Mouse (Mus musculus): ENCODE results near the gene Gm20715.
A peak's percentile ranks its signal among the peaks of the same experiment; 100 is the strongest.
"Not testable (repeated sequence)": the region's sequence is repeated elsewhere in the genome, so short reads cannot be mapped to it uniquely, and the experiment has no call there.

Gm20715 gene

DNA sequence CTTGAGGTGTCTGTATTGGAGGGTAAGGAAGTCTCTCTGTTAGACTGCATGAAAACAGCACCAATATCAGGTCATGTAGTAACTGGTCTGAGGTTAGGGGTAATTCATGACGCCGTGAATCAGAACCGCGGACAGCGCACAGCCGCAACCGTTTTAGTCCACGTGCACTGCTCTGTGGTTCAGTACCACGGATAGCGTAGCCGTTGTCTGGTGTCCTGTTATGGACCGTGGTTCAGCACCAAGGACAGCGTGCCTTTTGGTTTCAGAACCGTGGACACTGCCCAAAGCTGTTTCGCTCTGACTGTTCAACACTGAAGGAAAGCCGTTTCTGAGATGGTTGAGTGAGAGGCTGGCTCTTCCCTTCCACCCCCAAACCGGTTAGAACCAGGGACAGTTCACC is at the start of gene Gm20715:
Gene Gm20715, plus strand, starts transcription at position 235 of the 400 bp plus-strand sequence.
- DNase-seq (ENCODE audit: low spot score): peak; percentile 94

DNA sequence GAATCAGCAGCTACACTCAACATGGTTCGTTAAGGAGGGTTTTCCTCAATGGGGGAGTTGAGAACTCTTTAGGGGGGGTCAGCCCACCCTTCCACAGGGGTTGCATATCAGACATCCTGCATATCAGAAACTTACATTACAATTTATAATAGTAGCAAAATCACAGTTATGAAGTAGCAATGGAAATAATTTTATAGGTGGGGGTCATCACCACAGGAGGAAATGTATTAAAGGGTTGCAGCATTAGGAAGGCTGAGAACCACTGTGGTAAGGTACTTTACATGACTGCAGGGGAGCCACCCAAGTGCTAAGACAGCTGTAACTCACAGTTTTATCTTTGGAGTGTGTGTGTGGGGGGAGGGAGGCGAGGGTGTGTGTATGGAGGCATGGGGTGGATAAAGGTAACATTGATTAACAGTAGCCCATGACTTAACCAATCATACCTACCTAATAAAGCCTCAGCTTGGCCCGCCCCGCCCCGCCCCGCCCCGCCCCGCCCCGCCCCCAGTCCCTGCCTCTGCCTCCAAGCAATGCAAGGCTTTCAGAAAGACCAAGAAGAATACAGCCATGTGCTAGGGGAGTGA is 49.5 kb upstream of the Gm20715 start:
- DNase-seq (ENCODE audit: low spot score): no peak

DNA sequence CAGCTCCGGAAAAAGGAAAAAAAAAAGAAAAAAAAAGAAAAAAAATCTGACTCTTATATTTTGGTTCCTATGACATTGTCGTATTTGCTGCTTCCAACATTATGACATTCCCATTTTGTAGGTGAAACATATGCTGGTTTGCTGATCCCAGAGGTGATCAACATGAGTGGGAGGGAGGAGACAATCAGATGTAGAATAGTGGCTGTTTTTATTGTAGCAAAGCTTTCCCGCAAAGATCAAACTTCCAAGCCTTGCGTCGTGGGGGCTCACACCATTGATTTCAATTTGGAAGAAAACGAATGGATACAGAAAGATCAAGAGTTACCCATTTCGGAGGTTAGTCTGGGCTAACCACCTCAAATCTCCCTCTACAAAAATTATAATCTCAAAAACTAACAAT is 48.3 kb upstream of the Gm20715 start:
- no peak for DNase-seq (ENCODE audit: low spot score)

DNA sequence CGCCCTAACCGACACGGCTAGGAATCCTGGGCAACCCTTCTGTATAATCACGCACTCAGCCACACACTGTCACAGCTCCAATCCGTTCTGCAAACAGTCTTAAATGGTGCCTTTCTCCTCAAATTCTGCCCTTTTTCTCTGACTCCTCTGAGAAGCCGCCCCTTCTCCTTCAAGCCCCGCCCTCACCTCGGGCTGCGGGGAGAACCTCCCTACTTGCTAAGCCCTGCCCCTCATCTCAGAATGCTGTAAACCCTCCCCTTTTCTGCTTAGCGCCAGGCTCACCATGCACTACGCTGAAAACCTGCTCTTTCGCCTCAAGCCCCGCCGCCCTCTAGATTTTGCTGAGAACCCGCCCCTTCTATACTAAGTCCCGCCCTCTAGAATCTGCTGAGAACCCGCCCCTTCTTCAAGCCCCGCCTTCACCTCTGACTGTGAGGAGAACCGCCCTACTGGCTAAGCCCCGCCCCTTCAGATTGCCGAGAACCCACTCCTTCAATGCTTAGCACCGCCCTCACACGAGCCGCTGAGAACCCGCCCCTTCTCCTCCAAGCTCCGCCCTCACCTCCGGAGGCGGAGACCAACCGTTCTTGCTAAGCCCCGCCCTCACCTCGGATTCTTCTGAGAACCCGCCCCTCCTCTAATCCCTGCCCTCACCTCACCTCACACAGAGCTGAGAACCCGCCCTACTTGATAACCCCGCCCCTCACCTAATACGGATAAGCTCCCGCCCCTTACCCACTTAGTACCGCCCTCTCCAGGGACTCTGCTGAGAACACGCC is 47.6 kb upstream of the Gm20715 start:
- peak; percentile 100 for DNase-seq (ENCODE audit: low spot score)

DNA sequence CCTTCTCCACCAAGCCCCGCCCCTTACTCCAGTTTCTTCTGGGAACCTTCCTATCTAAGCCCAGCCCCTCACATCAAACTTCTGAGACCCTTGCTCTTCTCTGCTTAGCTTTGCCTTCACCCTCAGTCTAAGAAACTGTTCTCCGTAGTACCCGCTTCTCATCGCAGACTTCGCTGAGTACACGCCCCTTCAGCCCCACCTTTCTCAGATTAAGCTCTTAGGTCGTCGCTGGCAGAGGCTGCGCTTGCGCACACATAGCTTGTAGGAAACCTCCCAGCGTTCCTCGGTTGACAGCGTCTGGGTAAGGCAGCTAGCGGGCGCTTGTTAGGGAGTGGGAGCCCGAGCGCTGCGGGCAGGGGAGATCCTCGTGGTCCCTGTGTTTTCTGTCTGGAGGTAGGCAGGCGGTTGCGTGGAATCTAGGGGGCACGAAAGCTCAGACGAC is 47.0 kb upstream of the Gm20715 start, which contains the start of gene Zfp78:
Gene Zfp78, plus strand, starts transcription at position 234 of the 442 bp plus-strand sequence.
- peak; percentile 95 for DNase-seq (ENCODE audit: low spot score)

DNA sequence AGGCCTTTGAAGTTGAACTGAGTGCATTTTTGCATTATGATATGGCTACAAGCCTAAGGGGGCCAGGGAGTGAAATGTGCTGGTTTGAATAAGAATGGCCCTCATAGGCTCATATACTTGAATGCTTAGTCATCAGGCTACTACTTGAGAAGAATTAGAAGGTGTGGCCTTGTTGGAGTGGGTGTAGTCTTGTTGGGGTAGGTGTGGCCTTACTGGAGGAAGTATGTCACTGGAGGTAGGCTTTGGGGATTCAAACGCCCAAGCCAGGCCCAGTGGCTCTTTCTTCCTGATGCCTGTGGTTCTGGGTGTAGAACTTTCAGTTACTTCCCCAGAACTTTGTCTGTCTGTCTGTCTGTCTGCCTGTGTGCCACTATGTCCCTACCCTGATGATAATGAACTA is 45.3 kb upstream of the Gm20715 start:
- no peak for DNase-seq (ENCODE audit: low spot score)

DNA sequence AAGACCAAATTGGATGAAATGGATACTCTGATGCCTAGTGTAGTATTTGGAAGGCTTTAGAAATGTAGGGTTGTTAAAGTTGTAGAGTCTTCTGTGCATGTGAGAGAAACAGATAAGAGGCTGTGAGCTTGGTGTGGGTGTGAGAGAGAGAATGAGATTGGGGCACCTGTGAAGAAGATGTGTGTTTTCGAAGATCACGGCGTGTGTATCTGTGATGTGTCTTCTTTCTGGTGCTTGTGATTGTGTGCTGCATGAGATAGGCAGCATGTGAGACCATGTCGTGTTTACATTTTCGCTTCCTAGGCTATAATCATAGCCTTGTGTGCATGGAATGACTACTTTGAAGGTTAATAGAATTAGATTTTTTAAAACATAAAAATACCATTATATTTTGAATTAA is 42.9 kb upstream of the Gm20715 start:
- DNase-seq (ENCODE audit: low spot score): no peak

DNA sequence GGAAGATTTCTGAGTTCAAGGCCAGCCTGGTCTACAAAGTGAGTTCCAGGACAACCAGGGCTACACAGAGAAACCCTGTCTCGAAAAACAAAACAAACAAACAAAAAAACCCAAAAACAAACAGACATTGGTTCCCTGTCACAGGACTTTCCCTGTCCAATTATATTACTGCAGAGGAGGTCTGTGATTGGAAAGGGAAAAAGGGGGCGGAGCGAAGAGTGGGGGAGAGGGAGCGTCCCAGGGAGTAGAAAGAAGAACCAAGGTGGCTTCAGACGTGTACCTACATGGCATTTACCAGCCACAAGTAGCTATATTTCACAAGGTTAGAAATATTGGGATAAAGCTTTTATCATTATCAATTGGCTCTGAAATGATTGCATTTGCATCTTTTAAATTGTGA is 41.9 kb upstream of the Gm20715 start:
- DNase-seq (ENCODE audit: low spot score): not testable (repeated sequence)

DNA sequence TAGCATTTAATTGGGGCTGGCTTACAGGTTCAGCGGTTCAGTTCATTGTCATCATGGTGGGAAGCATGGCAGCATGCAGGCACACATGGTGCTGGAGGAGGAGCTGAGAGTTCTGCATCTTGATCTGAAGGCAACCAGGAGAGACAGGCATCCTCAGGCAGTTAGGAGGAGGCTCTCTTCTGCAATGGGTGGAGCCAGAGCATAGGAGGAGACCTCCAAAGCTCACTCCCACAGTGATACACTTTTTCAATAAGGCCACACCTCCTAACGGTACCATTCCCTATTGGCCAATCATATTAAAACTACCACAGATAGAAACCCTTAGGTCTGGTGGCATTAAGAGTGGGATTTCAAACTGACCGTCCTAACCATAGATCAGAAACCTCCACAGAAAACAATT is 40.6 kb upstream of the Gm20715 start:
- DNase-seq (ENCODE audit: low spot score): no peak

DNA sequence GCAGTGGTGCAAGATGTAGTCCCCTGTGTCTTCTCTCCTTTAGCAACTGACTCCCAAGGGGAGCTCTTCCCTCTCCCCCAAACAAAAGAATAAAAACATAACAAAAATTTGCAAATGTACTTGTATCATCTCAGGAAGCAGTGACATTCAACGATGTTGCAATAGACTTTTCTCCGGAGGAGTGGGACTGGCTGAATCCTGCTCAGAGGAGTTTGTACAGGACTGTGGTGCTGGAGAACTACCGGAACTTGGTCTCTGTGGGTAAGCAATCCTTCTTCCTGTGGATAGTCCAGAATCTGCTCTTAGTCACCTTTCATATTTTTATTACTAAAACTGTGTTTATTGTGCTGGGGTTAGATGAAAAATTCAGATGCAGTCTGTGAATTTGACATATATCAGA is 37.1 kb upstream of the Gm20715 start:
- no peak for DNase-seq (ENCODE audit: low spot score)

DNA sequence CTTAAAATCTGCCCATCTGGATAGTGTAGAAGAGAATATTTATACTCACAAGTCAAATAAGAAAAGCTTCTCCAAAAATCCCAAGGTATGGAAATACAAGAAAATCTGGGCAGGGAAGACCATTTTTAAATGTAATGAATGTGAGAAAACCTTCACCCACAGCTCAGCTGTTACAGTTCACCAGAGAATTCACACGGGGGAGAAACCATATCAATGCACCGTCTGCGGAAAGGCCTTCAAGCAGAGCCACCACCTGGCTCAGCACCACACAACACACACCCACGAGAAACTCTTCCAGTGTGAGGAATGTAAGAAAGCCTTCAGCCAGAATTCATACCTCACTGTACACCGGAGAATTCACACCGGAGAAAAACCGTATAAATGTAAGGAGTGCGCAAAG is 31.6 kb upstream of the Gm20715 start:
- DNase-seq (ENCODE audit: low spot score): no peak

DNA sequence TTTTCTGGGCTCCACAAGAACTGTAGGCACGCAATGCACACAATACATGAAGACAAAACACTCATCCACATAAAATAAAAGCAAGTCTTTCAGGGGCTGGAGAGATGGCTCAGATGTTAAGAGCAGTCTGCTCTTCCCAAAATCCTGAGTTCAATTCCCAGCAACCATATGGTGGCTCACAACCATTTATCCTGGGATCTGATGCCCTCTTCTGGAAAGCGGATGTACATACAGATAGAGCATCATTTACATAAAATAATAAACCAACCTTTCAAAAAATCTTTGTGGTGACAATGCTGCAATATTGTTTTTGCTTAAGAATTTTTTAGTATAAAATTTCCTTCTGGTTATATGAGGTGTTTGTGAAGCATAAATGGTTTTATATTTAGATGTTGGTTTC is 28.6 kb upstream of the Gm20715 start:
- DNase-seq (ENCODE audit: low spot score): no peak

DNA sequence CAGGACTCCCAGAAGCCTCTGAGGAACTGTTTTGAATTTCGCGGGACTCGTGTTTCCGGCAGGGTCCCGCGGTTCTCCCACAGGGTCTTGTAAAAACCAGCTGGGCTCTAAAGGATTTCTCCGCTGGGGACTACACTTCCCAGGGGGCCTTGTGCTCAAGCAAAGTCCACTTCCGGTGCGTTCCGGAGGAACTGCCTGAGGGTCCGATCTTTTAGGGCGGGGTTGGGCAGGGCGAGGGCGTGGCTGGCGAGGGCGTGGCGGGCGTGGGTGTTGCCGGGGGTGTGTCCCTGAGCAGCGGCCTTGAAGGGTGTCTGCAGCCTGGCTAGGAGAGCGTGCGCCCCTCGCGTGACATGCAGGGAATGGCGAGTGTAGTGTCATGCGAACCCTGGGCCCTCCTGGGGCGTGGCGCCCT is 27.0 kb upstream of the Gm20715 start, which contains the start of gene Zfp28:
Gene Zfp28, plus strand, starts transcription at position 252 of the 412 bp plus-strand sequence.
- DNase-seq (ENCODE audit: low spot score): peak; percentile 97

DNA sequence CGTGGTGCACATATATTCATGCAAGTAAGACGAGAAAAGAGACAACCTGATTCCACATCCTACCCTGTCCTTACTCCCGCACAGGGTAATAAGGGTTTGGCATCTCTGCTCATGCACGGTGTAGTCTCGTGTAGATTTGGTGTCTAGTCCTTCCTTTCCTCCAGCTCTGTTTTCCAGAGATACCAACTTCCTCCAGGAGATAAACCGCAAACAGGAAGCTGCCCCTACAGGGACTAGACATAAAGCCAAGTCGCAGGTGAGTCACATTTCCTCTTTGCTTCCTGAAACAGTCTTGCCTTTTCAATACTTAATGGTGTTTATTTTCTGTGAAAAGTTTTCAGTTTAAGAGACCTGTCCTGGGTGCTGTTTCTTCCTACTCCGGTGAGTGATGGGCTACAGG is 26.1 kb upstream of the Gm20715 start:
- no peak for DNase-seq (ENCODE audit: low spot score)

DNA sequence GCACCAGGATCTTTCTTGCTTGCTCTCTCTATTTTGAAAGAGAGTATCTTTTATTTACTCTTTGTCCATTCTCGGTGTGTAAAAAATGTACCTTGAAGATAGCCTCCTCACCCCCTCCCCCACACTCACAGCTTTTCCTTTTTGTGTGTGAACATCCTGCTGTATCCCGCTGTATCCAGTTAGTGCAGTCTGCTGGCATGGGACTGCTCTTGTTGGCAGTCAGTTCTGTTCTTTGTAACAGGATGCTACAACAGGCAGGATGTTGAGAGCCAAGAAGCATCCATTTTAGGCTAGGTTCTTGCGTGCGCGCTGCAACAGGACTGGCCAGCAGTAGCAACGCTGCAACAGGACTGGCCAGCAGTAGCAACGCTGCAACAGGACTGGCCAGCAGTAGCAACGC is 23.1 kb upstream of the Gm20715 start:
- no peak for DNase-seq (ENCODE audit: low spot score)

DNA sequence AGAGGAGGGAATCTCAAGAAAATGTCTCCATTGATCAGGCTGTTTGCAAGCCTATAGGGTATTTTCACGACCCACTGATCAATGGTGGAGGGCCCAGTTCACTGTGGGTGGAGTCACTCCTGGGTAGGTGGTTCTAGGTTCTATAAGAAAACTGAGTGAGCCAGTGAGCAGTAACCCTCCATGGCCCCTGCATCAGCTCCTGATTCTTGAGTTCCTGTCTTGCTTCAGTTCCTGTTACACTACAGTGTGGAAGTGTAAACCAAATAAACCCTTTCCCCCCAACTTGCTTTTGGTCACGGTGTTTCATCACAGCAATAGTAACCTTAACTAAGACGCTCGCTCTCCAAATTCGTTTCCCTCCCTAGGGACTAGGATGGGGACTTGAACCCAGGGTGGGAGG is 21.1 kb upstream of the Gm20715 start:
- no peak for DNase-seq (ENCODE audit: low spot score)

DNA sequence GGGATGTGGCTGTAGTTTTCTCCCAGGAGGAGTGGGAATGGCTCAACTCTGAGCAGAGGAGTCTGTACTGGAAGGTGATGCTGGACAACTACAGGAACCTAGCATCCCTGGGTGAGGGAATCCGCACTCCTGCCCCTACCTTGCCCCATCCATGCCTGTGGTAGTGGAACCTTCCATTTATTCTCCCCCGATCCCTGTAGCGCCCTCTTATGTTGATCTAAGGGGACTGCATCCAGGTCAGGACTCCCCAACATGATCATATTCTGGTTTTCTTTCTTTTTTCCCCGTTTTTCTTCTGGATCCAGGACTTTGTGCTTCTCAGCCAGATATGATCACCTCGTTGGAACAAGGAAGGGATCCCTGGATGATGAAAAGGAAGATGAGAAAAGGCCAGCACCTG is 20.6 kb upstream of the Gm20715 start:
- DNase-seq (ENCODE audit: low spot score): no peak

DNA sequence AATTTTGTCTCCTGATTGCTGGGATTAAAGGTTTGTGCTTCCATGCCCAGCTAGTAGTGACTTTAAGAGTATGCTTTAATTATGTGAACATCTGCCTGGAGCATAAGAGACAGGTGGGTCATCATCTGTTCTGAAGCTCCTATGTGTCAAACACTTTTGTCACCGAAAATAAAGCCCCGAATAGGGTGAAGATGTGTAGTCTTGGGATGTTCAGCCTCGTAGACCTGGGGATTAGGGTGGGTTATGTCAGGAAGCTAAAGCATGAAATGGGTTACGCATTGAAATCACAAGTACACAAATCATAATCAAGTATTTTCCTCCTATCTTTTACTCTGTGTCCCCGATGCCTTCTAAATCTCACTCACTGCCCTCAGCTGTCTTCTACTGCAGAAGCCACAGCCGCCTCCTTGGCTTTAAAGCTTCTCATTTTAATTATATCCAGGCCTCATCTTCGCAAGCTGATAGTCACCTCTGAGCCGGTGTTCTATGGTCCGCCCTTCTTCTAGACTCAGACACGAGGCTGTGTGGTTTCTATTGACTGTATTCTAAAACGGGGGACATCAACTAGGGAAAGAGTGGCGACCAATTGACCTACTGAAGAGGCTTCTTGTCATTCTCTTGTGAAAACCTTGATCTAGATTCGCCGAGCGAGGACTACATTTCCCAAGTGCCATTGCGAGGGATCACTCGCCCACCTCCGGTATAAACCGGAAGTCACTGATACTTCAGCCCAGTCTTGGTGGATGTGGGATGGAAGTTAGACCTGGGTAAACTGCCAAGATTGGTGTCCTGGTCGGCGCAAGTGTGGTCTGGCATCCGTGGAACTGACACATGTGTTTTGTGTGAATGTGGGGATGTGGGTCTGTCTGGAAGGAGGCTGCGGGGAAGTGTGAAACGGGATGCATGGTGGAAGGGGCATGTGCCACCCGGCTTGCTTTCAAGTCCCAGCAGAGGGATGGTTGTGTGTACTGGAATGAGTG is 11.8 kb upstream of the Gm20715 start, which contains the start of gene Smim17:
Gene Smim17, plus strand, starts transcription at position 720 of the 980 bp plus-strand sequence.
- DNase-seq (ENCODE audit: low spot score): peak; percentile 74

DNA sequence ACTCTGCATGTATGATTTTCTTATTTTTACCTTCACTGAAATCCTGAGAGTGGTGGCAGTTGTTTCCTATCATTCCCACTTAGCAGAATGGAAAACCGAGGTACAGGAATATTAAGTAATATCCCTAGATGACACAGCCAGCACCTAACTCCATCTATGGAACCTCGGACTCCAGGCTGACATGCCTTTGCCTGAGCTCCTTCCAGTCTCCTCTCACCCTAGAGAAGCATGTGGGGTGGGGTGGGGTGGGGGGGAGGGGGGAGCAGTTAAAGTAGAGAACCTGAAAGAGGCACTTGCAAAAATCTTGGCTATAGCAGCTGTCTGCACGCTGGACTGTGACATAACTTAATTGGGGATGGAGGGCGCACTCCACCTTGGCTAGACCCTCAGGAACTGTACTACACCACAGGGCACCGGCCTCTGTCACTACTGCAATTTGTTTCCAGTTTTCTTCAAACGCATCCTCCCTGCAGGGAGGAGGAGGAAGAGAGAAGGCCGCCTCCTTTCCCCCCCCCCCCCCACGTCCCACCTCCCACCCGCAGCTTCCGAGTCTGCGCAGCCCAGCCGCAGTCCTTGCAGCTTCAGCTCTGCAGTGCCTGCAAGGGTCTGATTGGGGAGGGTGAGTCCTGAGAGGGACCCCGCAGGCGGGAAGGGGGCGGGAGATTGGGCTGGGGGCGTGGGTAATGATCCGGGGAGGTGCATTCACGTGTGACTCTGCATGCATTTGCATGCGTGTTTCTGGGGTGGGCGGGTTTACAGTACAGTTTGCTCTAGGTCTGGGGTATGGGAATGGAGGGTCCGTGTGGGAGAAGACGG is 4.8 kb downstream of the Gm20715 start:
- no peak for DNase-seq (ENCODE audit: low spot score)

DNA sequence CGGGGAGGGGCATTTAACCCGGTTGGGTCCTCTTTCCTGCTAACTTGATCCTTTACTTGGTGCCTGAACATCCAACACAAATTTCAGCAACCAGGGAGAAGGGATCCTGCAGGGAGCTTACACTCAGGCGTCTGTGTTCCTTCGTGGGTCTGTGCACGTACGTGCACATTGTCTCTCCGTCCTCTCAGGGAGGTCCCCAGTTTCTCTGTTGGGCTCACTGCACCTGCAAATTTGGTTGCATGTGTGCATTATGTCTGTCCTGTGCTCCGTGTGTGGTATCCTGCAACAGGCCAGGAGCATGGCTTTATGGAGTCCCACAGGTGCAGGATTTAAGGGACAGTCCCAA is 5.3 kb downstream of the Gm20715 start:
- DNase-seq (ENCODE audit: low spot score): no peak

DNA sequence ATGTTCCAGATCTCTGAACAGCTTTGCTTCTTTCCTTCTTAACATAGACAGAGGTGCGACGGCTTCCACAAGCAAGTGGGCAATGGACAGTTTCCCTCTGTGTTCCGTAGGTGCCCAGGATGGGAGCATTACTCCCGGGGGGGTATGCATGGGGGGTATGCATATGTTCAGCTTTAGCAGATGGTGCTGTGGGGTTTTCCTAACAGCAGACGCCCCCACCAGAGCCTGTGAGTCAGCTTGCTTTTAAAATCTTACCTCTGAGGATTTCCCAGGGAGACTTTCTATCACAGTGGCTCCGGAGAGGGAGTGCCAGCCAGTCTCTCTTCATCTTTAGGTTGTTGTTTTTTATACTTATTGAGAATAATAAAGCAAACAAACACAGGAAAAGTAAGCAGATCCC is 9.8 kb downstream of the Gm20715 start:
- DNase-seq (ENCODE audit: low spot score): no peak

DNA sequence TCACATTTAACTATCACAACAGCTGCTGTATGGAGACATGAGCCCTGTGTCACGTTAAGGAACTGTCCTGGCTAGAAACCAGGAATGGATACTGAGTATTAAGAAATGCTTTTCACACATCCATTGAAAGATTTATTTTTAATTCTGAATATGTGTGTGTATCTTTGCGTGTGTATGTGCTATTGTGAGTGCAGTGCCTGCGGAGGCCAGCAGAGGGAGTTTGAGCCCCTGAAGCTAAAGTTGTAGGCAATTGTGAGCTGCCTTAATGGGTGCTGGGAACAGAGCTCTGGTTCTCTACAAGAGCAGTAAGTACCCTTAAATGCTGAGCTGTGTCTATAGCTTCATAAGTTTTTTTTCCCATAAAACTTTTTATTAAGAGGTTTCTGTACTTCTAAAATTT is 19.3 kb downstream of the Gm20715 start:
- no peak for DNase-seq (ENCODE audit: low spot score)
